Mouse (Mus musculus) kidney, embryonic 14.5 days (tissue): ENCODE results near the gene Zfp787. TPM values are rescaled to one million over a fixed set of nuclear protein-coding genes. Genes with fewer than 3 reads are reported as not detected.

ENCODE experiments used
- ATAC-seq: fragments of 200-750 bp; cut with Nextera tagmentation; 2 replicates; pipeline ENCODE4 v1.8.0; 2017; ENCODE audit warnings: moderate number of reproducible peaks, mild to moderate bottlenecking, moderate TSS enrichment, moderate library complexity; ENCODE audit not compliant: low FRiP score, low TSS enrichment
- H3K27ac ChIP-seq: fragments of 300-500 bp; sonication (generic); 2 replicates; pipeline ENCODE4 v1.5.1; 2014; ENCODE audit warnings: low read depth, mild to moderate bottlenecking, low read length, moderate library complexity, mixed read lengths
- H3K27me3 ChIP-seq: fragments of 300-500 bp; sonication (generic); 2 replicates; pipeline ENCODE4 v1.6.1; 2014; ENCODE audit warnings: mild to moderate bottlenecking, low read length; ENCODE audit not compliant: control insufficient read depth, insufficient read depth
- H3K36me3 ChIP-seq: fragments of 300-500 bp; sonication (generic); 2 replicates; pipeline ENCODE4 v1.6.1; 2014; ENCODE audit warnings: low read length, mixed read lengths; ENCODE audit not compliant: control insufficient read depth, insufficient read depth
- H3K4me1 ChIP-seq: fragments of 300-500 bp; sonication (generic); 2 replicates; pipeline ENCODE4 v1.6.1; 2014; ENCODE audit warnings: low read length, mixed read lengths; ENCODE audit not compliant: control insufficient read depth, insufficient read depth
- H3K4me2 ChIP-seq: fragments of 300-500 bp; sonication (generic); replicated peaks from 2 replicates; pipeline ENCODE4 v1.6.1; 2014; ENCODE audit warnings: low read depth, mild to moderate bottlenecking, low read length
- H3K4me3 ChIP-seq: fragments of 300-500 bp; sonication (generic); 2 replicates; pipeline ENCODE4 v1.5.1; 2014; ENCODE audit warnings: mild to moderate bottlenecking, low read length
- H3K9ac ChIP-seq: fragments of 300-500 bp; sonication (generic); 2 replicates; pipeline ENCODE4 v1.6.1; 2014; ENCODE audit warnings: low read depth, mild to moderate bottlenecking, low read length, moderate library complexity
- H3K9me3 ChIP-seq: fragments of 300-500 bp; sonication (generic); 2 replicates; pipeline ENCODE4 v1.6.1; 2016; ENCODE audit warnings: low read length; ENCODE audit not compliant: control insufficient read depth
- WGBS: fragments of 180-500 bp; shearing (Covaris S2); extraction: QIAGEN DNeasy Blood & Tissue Kit; methylation state at CpG from one replicate; pipeline ENCODE4 v1.1.7; 2014; 5-methylcytosine and 5-hydroxymethylcytosine counted together
- polyA plus RNA-seq: library from polyadenylated mRNA; unstranded; fragments of >200 nt; fragmentation: Nextera tagmentation; extraction: Ambion mirVana; gene quantifications from 2 replicates; pipeline ENCODE4 v1.2.1, GENCODE M21; 2014

Gene Zfp787
- polyA plus RNA-seq, 1 experiment from 2014 or later = 15.3 TPM

DNA sequence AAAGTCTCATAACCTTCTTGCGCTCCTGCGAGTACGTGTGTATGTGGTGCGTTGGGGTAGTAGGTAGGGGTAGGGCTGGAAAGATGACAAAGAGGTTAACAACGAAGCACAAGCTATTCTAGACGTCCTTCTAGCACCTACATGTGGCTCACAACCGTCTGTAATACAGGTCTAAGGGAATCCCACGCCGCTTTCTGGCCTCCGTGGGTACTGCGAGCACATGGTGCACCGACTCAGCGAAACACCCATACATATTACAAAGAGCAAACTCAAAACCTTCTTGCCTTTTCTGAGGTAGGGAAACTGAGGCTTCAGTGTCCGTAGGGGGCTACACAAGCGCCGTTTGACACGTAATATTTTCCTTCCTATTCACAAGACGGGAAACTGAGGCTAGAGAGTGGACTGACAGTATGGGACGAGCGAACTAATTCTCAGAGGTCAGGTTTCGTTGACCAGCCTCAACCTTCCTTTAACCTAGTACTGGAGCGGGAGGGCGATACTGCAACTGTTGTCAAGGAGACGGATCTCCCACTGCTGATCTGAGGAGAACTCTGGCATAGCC, 15.7 kb upstream of the Zfp787 start:
- Histone ChIP-seq H3K36me3 (no peaks in the 10 kb centered on the region; the same call in 1 of the 2 replicates), H3K27me3 (no peaks in the 10 kb centered on the region), H3K27ac (peak overlapping the region; percentile 76), H3K4me2 (peak overlapping the region; percentile 81), H3K9ac (peak overlapping the region; percentile 52), H3K4me3 (peak overlapping the region; percentile 75), H3K4me1 (no peaks in the 10 kb centered on the region), H3K9me3 (no peaks in the 10 kb centered on the region)
- WGBS = under 1% methylated on average over 24 of the region's 24 CpGs
- peak; percentile 29 for ATAC-seq

DNA sequence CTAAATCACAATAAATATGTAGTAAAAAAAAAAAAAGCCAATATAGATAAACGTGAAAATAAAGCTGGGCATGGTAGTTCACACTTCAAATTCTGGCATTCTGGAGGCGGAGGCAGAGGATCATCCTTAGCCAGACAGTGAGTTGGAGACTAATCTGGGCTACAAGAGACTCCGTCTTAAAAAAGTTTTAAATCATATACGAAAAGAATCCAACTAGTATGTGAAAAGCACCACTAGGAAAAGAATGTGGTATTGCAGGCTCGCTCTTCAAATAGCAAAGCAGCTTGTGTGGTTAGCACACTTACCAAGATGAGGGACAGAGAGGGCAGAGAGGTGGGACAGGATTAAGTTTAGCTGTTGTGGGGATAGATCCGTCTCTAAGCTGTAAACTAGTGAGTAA, 15.1 kb upstream of the Zfp787 start:
- no peaks in the 10 kb centered on the region for H3K27me3 ChIP-seq
- peak overlapping the region; percentile 75; the same call in 1 of the 2 replicates for H3K4me3 ChIP-seq
- H3K4me2 ChIP-seq = peak overlapping the region; percentile 81
- H3K9ac ChIP-seq = peak overlapping the region; percentile 52; the same call in 1 of the 2 replicates
- WGBS = 50% methylated on average over 6 of the region's 6 CpGs
- no peak for ATAC-seq
- no peaks in the 10 kb centered on the region for H3K4me1 ChIP-seq
- H3K36me3 ChIP-seq = no peaks in the 10 kb centered on the region; the same call in 1 of the 2 replicates
- no peaks in the 10 kb centered on the region for H3K9me3 ChIP-seq
- H3K27ac ChIP-seq = peak overlapping the region; percentile 76

DNA sequence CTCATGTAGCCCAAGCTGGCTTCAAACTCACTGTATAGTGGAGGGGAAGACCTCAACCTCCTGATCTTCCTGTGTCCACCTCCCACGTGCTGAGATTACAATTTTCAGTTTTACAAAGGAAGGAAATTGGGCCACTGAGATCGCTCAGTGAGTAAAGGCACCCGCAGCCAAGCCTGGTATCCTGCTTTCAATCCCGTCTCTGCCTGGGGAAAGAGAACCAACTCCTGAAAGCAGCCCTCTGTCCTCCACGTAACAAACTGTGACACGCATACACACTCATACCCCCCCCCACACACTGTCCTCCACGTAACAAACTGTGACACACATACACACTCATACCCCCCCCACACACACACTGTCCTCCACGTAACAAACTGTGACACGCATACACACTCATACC, 14.6 kb upstream of the Zfp787 start:
- H3K9me3 ChIP-seq = no peaks in the 10 kb centered on the region
- H3K4me1 ChIP-seq = no peaks in the 10 kb centered on the region
- WGBS = 83% methylated on average over 9 of the region's 9 CpGs
- H3K4me2 ChIP-seq = no peak overlapping the region
- ATAC-seq = no peak
- no peak overlapping the region for H3K27ac ChIP-seq
- H3K27me3 ChIP-seq = no peaks in the 10 kb centered on the region
- H3K36me3 ChIP-seq = no peaks in the 10 kb centered on the region; the same call in 1 of the 2 replicates
- no peak overlapping the region for H3K4me3 ChIP-seq
- H3K9ac ChIP-seq = no peak overlapping the region

DNA sequence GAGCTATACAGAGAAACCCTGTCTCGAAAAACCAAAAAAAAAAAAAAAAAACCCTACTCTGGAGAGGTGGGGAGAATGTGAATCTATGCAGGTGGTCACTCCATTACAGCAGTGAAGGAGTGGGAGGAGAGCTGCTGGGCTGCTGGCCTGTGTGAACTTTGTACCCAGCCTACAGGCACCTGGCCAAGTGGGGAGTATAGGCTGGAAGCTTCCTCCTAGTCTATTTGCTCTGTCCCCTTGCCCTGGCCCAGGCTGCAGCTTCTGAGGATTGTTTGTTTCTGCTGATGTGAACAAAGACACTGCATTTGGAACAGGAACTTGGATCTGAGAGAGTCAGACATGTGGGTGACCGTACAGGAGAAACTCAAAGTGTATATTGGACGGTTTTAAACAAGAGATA, 13.6 kb upstream of the Zfp787 start:
- Histone ChIP-seq H3K9me3 (no peaks in the 10 kb centered on the region), H3K27ac (no peak overlapping the region), H3K9ac (no peak overlapping the region), H3K4me2 (no peak overlapping the region), H3K27me3 (no peaks in the 10 kb centered on the region), H3K4me3 (no peak overlapping the region), H3K36me3 (no peaks in the 10 kb centered on the region), H3K4me1 (no peaks in the 10 kb centered on the region)
- ATAC-seq = no peak
- 81% methylated on average over 3 of the region's 3 CpGs for WGBS

DNA sequence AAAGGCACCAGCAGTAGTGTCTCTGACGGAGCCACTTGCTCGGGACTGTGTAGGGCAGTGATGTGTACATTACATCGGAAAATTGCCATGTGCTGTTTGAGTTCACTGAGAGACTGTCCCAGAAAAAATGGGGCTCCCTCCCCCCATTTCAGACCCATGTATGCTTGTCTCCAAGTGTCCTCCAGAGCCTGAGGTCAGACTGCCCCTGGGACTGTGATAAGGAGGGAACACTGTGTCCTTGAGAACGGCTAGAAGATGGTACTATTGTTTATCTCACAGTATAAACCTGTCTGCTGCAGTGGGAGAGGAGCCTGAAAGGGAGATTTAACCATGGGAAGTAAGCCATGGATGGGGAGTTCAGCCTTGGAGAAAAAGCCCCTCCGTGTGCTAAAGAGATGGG, 8.9 kb upstream of the Zfp787 start:
- H3K27ac ChIP-seq = no peak overlapping the region
- H3K9ac ChIP-seq = no peak overlapping the region
- H3K9me3 ChIP-seq = no peaks in the 10 kb centered on the region
- no peaks in the 10 kb centered on the region for H3K4me1 ChIP-seq
- H3K36me3 ChIP-seq = no peaks in the 10 kb centered on the region
- H3K4me3 ChIP-seq = no peak overlapping the region
- H3K27me3 ChIP-seq = no peaks in the 10 kb centered on the region
- H3K4me2 ChIP-seq = no peak overlapping the region
- 68% methylated on average over 5 of the region's 5 CpGs for WGBS
- ATAC-seq = no peak

DNA sequence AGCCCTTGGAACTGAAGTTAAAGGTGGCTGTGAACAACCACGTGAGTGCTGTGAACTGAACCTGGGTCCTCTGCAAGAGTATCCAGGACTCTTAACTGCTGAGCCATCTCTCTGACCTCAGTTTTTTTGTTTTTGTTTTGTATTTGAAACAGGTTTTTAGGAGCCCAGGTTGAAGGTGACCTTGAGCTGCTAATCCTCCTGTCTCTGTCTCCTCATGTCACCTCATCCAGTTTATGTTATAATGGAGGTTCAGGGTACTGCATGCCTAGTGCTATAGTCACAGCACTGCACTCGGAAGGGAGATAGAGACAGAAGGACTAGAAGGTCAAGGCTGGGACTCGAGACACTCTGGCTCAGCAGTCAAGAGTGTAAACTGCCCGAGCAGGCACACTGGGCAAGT, 6.4 kb upstream of the Zfp787 start:
- 84% methylated on average over 4 of the region's 4 CpGs for WGBS

DNA sequence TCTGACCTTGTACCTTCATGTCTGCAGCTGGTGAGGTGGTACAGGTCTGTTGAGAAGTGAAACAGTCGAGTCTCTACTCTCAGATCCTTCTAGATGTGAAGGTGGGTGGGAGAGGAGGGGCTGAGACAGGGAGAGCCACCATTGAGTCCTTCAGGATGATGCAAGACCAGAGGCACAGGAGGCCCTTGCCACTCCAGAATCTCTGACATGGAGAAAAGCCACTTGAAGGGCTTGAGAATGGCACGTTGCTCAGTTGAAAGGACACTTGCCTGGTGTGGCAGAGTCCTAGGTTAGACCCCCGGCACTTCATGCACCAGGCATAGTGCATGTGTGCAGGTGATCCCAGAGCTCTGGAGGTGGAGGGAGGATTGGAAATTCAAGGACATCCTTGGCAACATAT, 5.7 kb upstream of the Zfp787 start:
- Histone ChIP-seq H3K9ac (no peak overlapping the region), H3K27me3 (no peaks in the 10 kb centered on the region), H3K9me3 (no peaks in the 10 kb centered on the region), H3K36me3 (no peaks in the 10 kb centered on the region), H3K4me1 (peaks cover 12% of the 10 kb centered on the region; the same call in 1 of the 2 replicates), H3K27ac (no peak overlapping the region), H3K4me2 (no peak overlapping the region), H3K4me3 (no peak overlapping the region)
- WGBS = 58% methylated on average over 3 of the region's 3 CpGs
- ATAC-seq = no peak

More for the DNA sequence above, 6.4 kb upstream of the Zfp787 start:
- H3K27me3 ChIP-seq = no peaks in the 10 kb centered on the region
- H3K4me1 ChIP-seq = peaks cover 6% of the 10 kb centered on the region; the same call in 1 of the 2 replicates
- no peaks in the 10 kb centered on the region for H3K36me3 ChIP-seq
- H3K9me3 ChIP-seq = no peaks in the 10 kb centered on the region
- H3K27ac ChIP-seq = no peak overlapping the region
- ATAC-seq = no peak
- H3K9ac ChIP-seq = no peak overlapping the region
- H3K4me3 ChIP-seq = no peak overlapping the region
- no peak overlapping the region for H3K4me2 ChIP-seq

DNA sequence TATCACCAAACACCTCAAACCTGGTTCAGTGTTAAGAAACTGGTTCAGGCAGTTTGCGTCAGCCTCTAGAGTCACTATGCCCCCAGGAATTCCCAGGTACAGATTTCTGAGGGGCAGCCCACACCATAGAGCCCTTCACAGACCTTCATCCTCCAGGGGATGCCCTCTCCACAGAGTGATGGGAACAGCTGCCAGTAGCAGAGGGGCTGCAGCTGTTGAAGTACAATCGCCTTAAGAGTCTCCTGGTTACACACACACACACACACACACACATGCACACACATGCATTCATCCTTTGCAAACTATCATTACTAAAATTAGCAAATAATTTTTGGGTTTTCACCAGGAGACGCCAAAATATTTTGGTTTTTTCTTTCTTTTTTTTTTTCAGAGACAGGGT, 3.8 kb upstream of the Zfp787 start:
- H3K4me2 ChIP-seq = no peak overlapping the region
- no peak for ATAC-seq
- no peak overlapping the region for H3K4me3 ChIP-seq
- H3K9me3 ChIP-seq = no peaks in the 10 kb centered on the region
- no peaks in the 10 kb centered on the region for H3K36me3 ChIP-seq
- WGBS = 86% methylated on average over 3 of the region's 3 CpGs
- H3K27me3 ChIP-seq = no peaks in the 10 kb centered on the region
- no peak overlapping the region for H3K9ac ChIP-seq
- peaks cover 14% of the 10 kb centered on the region for H3K4me1 ChIP-seq
- no peak overlapping the region for H3K27ac ChIP-seq

DNA sequence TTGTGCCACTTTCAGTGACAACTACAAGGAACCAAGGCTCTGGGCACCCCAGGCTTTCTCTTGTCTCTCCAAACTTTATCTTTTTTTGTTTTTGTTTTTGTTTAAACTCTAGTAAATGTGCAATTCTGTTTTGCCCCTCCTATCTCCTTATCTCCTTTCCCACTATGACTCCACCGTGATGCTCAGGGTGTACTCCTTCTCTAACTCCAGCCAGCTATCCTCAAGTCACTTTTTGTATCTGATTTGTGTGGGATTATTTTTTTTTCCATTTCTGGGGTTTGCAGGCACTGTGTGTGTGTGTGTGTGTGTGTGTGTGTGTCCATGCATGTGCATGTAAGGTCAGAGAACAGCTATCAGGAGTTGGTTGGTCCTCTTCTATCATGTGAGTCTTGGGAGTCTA, 1.7 kb upstream of the Zfp787 start:
- peak overlapping the region; percentile 74; the same call in 1 of the 2 replicates for H3K27ac ChIP-seq
- H3K36me3 ChIP-seq = no peaks in the 10 kb centered on the region
- H3K9me3 ChIP-seq = no peaks in the 10 kb centered on the region
- peaks cover 22% of the 10 kb centered on the region for H3K4me1 ChIP-seq
- no peak overlapping the region for H3K4me2 ChIP-seq
- no peak overlapping the region for H3K9ac ChIP-seq
- 88% methylated on average over 1 of the region's 1 CpGs for WGBS
- H3K4me3 ChIP-seq = no peak overlapping the region
- H3K27me3 ChIP-seq = no peaks in the 10 kb centered on the region
- ATAC-seq = no peak
